Mouse (Mus musculus) cerebral cortex, adult 2 months (tissue): ENCODE results near the gene Runx1.

ENCODE experiments used
- WGBS: fragments of 180-500 bp; shearing (Covaris S2); methylation state at CpG from one replicate; pipeline ENCODE4 v1.1.7; 2018; 5-methylcytosine and 5-hydroxymethylcytosine counted together

The Runx1 gene

DNA sequence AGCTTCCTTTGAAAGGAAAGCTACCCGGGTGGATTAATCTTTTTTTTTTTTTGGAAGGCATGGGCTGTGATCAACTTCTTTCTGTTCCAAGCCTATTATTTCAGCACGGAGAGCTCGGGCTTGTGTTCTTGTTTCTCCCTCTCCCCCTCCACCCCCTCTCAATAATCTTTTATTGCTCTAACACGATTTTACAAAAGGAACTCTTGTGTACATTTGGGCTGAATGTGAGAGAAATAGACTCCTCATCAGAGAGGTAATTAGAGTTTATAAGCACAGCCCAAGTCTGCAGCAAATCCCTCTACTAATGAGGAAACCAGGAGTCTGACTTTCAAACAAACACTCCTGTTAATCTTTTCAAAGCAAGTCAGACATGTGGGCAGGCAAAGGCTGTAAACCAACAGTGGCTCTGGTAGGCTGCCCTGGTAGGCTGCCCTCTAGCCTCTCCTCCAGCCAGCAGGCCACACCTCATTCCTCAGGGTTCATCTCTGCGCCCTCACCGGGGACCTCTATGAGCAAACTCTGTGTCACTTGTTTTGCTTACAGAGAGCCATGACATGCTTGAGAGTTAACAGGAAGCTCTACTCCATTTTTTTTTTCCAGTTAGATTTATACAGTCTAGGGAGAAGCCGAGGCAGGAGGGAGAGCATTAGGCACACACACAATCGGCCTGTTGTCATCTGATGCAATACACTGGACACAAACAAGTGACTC lies 216.8 kb downstream of the Runx1 start:
- 27% methylated on average over 8 of the region's 8 CpGs for whole genome bisulfite sequencing

DNA sequence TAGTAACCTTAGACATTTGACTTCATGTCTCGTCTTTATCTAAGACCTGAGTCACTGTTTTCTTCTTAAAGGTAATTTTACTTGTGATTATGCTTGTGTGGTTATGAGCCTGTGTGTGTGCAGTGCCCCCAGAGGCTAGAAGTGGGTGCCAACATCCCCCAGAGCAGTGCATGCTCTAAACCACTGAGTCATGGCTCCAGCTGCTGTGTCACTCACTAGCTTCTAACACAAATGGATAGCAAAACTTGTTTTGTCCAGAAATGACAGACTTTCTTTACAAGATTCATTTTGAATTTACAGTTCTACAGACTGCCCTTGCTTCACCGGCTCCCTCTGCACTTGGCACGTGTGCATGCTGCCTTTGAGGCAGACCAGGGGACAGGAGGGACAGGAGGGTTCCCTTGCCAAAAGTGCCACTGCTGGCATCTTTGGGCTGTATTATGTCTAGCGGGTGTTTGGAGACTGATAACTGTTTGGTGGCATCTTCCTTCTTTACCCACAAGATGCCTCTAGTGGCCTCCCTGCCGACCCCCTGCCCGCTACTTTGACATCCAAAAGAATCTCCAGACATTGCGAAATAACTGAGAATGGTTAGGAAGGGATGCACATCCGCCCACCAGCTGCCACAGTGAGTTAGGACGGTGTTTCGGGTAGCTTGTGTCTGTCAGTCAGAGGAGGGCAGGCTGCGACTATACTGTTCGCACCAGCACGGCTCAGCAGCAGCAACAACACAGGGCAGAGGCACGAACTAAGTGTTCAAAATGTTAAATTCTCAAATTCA lies 217.6 kb downstream of the Runx1 start:
- 37% methylated on average over 14 of the region's 14 CpGs for WGBS

DNA sequence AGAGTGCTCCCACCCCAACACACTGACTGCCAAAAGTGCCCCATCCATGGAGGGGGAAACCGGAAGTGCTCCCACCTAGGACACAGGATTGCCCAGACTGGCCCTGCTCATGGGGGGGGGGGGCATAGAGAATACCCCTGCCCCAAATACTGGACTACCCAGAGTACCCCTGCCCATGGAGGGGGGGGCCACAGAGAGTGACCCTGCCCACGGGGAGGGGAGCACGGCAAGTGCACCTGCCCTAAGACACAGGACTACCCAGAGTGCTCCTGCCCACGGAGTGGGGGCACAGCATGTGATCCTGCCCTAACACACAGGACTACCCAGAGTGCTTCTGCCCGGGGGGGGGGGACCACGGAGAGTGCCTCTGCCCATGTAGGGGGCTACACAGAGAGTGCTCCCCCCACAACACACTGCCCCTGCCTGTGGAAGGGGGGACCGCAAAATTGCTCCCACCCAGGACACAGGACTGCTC lies 219.4 kb downstream of the Runx1 start:
- 84% methylated on average over 7 of the region's 7 CpGs for WGBS

DNA sequence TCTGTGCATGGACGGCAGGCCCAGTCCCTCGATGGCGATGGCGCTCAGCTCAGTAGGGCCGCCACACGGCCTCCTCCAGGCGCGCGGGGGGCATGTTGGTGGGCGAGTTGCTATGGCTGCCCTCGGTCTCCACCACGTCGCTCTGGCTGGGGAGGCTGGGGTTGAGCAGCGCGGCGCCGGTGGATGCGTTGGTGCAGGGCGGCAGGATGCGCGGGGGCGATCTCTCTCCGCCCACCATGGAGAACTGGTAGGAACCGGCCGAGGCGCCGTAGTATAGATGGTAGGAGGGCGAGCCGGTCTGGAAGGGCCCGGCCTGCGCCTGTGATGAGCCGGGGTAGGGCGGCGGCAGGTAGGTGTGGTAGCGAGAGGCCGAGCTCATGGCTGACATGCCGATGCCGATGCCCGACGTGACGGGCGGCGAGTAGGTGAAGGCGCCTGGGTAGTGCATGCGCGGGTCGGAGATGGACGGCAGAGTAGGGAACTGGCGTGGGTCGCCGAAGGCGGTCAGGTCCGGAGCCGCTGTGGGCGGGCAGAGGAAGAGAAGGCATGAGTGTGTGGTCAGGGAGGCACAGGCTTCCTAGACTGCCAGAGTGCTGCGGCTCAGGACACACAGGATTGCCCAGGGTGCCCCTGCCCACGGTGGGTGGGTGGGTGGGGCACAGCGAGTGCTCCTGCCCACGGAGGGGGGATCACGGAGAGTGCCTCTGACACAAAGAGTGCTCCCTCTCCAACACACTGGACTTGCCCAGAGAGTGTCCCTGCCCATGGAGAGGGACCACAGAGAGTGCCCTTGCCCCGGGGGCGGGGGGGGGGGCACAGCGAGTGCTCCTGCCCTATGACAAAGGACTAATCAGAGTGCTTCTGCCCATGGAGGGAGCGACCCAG lies 220.1 kb downstream of the Runx1 start:
- WGBS, result 15% methylated on average over 63 of the region's 64 CpGs

DNA sequence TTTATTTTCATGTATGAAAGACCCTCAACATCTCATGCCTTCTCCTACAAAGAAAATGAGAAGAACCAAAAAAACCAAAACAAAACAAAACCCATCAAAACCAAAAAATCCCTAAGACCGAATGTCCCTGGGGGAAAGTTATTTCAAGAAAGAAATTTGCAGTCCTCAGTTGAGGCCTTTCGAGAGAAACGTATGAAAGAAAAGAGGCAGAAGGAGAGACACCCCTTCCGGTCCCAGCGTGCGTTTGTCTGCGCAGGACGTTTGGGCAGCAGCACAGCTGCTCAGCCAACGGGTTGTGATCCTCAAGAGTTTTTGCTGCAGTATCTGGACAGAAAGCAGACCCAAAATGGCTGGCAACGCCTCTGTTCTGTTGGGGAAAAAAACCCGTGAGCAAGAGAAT lies 223.4 kb downstream of the Runx1 start:
- 82% methylated on average over 11 of the region's 11 CpGs for WGBS

DNA sequence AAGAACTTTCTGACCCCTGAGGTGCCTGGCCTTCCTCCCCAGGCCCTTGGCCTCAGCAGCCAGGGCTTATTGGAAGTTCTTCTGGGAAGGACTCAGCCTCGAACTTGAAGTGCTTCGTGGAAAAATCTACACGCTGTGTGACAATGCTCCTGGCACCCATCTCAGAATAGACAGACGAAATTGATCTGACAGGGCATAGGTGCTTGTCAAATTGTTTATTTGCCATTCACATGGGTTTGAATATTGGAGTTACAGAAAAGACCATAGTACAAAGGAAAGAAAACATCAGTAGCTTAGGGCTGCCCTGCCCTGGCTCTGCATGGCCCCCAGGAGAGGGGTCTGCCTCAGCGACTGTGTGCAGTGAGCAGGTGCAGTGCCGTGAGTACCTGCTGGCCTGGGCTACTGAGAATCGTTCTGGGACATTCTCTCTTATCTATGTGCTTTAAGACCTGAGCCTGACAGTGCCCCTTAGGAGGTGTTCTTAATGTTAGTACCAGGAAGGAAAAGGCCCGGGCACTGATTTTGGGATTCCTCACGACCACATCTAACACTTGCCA lies 224.6 kb downstream of the Runx1 start:
- 89% methylated on average over 9 of the region's 9 CpGs for WGBS

DNA sequence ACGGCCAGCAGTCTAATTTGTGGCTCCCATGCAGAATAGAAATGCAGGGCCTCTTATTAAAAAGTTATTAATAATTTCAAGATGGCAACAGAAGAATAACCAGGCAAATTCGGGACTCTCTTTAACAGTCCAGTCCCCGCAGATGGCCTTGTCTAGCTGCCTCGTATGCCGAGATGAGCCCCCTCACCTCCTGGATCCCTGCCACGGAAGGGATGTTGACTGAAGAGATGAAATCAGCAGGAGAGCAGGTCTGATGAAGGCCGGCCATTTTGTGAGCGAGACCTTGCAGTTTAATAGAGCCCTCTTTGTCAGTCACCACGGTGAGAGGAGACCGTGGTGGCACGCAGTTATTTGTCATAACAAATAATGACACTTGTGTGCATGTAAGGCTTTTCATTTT lies 226.5 kb downstream of the Runx1 start:
- WGBS, result 83% methylated on average over 11 of the region's 11 CpGs

DNA sequence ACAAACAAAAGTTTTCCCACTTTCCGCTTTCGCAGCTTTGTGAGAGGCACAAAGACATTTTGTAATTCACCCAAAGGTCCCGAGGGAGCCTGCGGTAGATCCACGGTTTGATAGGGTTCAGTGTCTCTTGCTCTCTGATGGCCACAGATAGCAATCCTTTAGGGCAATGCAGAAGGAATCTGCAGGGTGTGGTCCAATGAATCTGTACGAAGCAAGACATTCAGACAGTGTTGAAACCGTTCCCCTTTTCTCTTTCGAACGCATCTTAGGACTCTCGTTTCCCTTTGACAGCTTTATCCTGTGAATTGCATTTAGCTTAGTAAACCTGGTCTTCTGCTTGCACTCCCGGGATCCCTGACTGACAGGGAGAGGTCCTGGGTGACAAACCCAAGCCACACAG lies 228.3 kb downstream of the Runx1 start:
- WGBS, result 59% methylated on average over 11 of the region's 11 CpGs

DNA sequence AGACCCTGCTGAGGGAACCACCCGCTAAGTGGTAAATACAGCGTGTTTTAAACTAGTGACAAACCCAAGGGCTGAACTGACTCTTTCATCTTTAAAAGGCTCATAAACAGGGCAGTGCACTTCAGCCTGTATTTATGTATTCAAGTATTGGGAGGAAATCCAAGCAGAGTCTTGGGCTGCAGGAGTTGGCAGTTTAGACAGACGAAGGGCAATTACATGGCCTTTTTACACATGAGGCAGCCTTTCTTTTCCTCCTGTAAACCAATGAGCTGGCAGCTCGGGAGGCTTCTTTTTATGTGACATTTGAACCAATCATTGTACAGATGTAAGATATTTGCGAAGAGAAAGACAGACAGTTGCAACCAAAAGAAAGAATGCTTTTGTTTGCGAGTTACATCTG lies 233.7 kb downstream of the Runx1 start:
- 78% methylated on average over 6 of the region's 6 CpGs for WGBS

DNA sequence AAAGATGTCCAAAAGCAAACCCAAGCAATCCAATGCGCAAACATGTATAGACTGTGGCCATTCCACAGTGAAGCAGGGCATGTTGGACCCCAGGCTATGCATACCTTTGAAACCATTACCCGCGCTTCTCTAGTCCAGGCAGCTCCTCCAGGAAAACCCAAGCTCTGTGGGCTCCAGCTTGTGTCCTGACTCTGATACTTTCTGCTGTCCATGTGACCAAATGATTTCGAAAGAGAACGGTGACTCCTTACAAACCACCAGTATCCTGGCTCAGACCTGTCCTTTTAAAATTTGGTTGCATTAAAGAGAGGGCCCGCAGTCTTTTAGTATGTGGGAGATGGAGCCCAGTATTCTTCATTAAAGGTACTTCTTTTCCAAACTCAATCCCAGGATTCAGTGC lies 234.2 kb downstream of the Runx1 start:
- 94% methylated on average over 6 of the region's 6 CpGs for WGBS

DNA sequence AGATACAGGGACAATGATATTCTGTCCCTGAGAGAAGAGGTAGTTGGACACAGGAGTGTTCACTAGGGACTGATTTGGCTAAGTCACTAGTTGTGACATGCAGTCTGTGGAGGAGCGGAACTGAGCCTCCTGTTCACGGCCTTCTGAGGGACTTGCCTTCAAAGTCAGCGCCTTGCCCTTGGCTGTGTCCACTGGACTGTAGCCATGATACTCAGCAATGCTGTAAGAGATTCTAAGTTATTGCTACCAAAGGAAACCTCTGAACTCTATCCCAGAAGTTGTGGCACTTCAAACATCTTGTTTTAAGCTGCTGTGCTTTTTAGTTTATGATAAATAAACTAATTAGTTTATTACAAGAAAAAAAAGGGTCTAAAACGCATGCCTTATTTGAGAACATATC lies 238.1 kb downstream of the Runx1 start:
- WGBS, result 87% methylated on average over 4 of the region's 4 CpGs

DNA sequence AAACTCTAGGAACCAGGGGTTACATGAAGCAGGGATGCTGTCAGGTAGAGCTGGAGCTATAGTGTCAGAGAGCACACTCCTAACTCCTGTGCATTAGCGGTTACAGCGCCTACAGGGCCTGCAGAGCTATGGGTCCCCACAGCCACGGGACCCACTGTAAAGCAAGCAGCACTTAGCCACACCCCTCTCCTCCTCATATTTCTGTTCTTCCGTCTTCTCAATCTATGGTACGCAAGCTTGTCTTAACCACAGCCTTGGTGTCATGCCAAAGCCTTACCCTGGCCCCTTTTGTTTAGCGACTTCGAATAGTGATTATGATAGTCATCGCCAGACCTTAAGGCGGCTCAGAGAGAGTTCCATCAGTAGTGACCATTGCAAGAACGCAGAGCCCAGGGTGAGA lies 244.2 kb downstream of the Runx1 start:
- WGBS, result 86% methylated on average over 10 of the region's 10 CpGs

DNA sequence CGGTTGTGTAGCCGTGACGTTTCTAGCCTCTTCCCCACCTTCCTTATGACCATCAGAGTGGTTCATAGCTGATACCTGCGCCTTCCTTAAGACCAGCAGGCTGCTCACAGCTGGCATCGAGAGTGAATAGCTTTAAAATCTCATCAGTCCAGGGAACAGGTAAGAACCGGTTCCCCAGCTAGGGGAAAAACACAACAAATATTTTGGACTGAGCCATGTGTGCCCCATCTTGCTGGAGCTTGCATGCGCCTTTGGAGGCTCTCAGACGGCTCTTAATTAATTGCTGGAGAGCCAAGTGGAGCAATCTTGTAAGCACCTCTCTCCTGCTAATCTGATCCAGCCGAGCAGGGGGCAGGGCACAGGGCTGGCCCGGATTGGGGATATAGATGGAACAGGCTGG lies 245.0 kb downstream of the Runx1 start:
- WGBS, result 85% methylated on average over 10 of the region's 10 CpGs

DNA sequence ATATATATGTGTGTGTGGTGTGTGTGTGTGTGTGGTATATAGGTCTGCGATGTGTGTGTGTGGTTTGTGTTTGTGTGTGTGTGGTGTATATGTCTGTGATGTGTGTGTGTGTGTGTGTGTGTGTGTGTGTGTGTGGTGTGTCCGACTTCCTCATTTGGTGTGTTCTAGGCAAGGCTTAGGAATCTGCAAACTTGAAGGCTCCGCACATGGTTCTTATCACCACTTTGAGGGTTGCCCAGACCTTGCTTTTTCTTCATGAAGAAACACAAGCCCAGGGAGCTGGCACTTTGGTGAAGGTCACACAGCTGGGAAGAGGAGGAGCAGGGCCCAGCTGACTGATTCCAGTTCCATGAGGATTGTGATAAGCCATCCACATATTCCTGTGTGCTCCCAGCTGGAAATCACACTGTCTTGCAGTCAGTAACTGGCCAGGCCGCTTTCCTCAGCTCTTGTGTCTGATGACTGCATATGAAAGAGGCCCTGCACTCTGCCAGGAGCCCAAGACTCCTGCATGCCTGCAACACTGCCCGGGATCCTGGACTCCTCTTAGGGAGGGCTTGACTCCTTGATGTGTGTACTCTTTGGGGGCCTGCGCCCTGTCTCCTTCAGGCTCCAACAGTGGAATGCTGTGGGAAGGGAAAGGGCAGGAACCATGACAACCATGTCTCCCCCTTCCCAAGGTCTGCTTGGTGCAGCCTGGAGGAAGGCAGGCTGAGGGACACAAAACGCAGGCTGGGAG lies 246.9 kb downstream of the Runx1 start:
- 88% methylated on average over 7 of the region's 7 CpGs for WGBS

DNA sequence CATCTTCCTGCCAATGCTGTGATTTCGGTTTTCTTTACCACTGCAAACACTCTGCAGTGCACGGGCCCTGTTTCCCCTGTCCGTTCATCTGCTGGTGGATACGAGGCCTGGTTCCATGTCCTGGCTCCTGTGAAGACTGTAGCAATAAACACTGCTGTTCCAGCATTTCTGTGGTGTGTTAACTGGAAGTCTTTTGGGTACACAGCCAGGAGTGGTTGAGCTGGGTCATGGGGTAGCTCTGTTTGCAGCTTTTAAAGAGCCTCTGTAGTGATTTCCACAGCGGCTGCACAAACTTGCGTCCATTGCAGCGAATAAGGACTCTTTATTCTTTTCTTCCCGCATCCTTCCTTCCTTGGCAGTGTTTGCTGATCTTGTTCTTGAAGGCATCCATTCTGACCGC lies 248.6 kb downstream of the Runx1 start:
- 81% methylated on average over 9 of the region's 9 CpGs for WGBS

DNA sequence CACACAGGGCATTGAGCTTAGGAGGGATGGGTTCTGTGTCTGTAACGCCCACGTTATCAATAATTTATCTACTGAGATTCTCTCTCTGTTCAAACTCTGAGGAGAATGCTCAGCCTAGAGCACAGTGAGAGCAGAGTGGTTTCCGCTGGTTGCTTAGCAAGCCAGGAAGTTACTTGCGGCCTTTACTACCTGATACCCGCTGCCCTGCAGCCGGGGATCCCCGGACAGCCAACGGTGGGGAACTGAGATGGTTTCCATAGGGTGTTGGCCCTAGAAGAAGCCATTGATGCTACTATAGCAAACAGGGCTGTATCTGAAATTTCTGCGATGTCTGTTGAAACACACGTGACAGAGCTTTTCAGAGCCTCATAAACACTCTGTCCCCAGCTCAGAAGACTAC lies 250.2 kb downstream of the Runx1 start:
- 87% methylated on average over 10 of the region's 10 CpGs for WGBS

DNA sequence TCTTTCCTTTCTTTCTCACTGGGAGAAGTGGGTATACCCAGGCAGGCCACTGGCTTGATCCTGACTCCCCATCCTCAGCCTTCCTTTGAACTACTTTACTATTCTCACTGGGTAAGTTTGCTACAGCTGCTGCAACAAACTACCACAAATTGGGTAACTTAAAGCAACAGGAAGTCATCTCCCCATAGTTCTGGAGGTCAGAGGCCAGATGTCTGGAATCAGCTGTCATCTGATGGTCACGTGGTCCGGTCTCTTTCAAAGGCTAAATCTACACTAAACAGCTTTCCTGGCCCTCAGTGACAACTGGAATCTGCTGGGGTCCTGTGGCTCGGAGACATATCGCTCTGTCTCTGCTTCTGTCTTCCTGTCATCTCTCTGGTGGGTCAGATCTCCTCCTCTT lies 252.8 kb downstream of the Runx1 start:
- WGBS, result 77% methylated on average over 4 of the region's 4 CpGs

DNA sequence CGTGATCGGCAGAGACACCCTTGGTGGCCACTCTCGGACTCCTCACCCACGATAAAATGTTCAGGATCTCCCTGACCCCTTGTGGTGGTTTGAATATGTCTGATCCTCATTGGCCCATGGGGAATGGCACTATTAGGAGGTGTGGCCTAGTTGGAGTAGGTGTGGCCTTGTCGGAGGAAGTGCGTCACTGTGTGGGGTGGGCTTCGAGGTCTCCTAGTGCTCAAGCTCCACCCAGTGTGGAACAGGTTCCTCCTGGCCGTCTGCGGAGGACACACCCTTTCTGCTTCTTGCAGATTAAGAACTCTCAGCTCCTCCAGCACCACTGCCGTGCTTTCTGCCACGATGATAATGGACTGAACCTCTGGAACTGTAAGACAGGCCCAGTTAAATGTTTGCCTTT lies 254.7 kb downstream of the Runx1 start:
- 90% methylated on average over 11 of the region's 11 CpGs for WGBS

DNA sequence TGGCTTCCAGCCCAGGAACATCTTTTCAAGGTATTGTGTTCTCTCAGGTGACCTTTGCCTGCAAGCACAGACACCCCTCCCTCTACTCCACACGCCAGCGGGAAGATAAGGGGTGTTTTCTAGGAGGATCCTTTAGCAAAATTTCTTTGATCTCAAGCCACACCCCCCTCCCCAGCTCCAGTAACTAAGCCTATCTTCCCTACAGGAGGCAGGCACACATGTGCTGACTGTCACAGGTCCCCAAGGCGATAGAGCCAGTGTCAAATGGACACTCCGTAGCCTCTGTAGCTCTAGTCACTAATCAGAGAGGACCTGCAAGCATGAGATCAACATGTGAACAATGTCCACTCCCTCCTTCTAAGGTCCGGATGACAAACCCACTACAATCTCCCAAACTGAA lies 259.8 kb downstream of the Runx1 start:
- 50% methylated on average over 5 of the region's 5 CpGs for WGBS

DNA sequence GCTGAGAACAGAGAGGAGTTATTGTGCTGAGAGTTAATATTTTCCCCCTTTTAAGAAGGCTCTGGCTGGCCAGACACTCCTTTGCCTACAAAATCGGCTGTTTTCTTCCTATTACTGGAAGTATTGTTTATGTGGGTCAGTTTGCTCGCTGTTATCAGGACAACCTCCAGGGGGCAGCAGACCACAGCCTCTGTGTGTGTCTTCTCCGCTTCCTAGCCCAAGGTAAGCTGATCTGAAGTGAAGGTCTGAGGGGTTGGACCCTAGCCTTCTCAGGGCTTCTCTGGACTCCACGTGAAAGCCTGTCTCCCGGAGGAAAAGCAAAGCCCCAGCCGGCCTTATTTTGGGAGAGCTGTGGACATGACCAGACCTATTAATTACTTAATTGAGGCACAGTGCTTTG lies 260.2 kb downstream of the Runx1 start:
- WGBS, result 2% methylated on average over 6 of the region's 6 CpGs

DNA sequence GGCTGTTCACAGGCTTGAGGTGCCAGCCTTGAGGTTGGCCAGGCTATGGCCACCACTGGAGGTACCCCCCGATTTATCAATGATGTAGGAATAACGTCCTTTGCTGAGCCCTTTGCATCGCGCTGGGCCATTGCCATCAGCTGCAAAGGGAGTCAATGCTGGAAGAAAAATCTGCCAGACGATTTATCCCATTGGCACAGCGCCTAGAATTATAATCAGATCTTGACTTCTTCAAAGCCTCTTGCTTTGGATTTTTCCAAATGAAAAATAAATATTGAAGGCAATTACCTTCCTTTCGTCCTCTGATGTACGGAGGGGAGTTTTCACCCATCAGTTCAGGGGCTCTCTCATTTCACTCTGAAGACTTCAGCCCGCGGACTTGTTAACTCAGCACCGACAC lies 260.7 kb downstream of the Runx1 start:
- WGBS, result 36% methylated on average over 11 of the region's 11 CpGs
